Mouse (Mus musculus) hindbrain, embryonic 16.5 days (tissue): ENCODE data around the gene Rint1. TPM values are rescaled to one million over a fixed set of nuclear protein-coding genes. Genes with fewer than 3 reads are reported as not detected.

Source experiments
- ATAC-seq: fragments of 200-750 bp; cut with Nextera tagmentation; 2 replicates; pipeline ENCODE4 v1.8.0; 2017; ENCODE audit warnings: moderate TSS enrichment, moderate library complexity
- H3K27ac ChIP-seq: fragments of 300-500 bp; sonication (generic); 2 replicates; pipeline ENCODE4 v1.5.1; 2014; ENCODE audit warnings: low read depth, mild to moderate bottlenecking, control low read depth, low read length, moderate library complexity
- H3K27me3 ChIP-seq: fragments of 300-500 bp; sonication (generic); replicated peaks from 2 replicates; pipeline ENCODE4 v1.6.1; 2014; ENCODE audit warnings: low read length; ENCODE audit not compliant: control insufficient read depth, insufficient read depth
- H3K36me3 ChIP-seq: fragments of 300-500 bp; sonication (generic); 2 replicates; pipeline ENCODE4 v1.6.1; 2014; ENCODE audit warnings: mild to moderate bottlenecking, low read length, moderate library complexity, mixed read lengths; ENCODE audit not compliant: control insufficient read depth, insufficient read depth
- H3K4me1 ChIP-seq: fragments of 300-500 bp; sonication (generic); 2 replicates; pipeline ENCODE4 v1.6.1; 2014; ENCODE audit warnings: low read depth, low read length; ENCODE audit not compliant: control insufficient read depth, insufficient read depth
- H3K4me2 ChIP-seq: fragments of 300-500 bp; sonication (generic); 2 replicates; pipeline ENCODE4 v1.6.1; 2014; ENCODE audit warnings: mild to moderate bottlenecking, low read length, control low read depth, moderate library complexity
- H3K4me3 ChIP-seq: fragments of 300-500 bp; sonication (generic); 2 replicates; pipeline ENCODE4 v1.5.1; 2014; ENCODE audit warnings: mild to moderate bottlenecking, low read length, control low read depth, moderate library complexity
- H3K9ac ChIP-seq: fragments of 300-500 bp; sonication (generic); 2 replicates; pipeline ENCODE4 v1.6.1; 2014; ENCODE audit warnings: low read depth, mild to moderate bottlenecking, control low read depth, low read length, moderate library complexity
- H3K9me3 ChIP-seq: fragments of 300-500 bp; sonication (generic); 2 replicates; pipeline ENCODE4 v1.6.1; 2014; ENCODE audit warnings: mild to moderate bottlenecking, low read length, moderate library complexity; ENCODE audit not compliant: control insufficient read depth
- WGBS: fragments of 180-500 bp; shearing (Covaris S2); extraction: QIAGEN DNeasy Blood & Tissue Kit; methylation state at CpG from one replicate; pipeline ENCODE4 v1.1.7; 2014; 5-methylcytosine and 5-hydroxymethylcytosine counted together
- polyA plus RNA-seq: library from polyadenylated mRNA; unstranded; fragments of >200 nt; fragmentation: Nextera tagmentation; extraction: Ambion mirVana; gene quantifications from 2 replicates; pipeline ENCODE4 v1.2.1, GENCODE M21; 2015

Gene Rint1
- polyA plus RNA-seq, 1 experiment from 2014 or later, result 28.1 TPM

DNA sequence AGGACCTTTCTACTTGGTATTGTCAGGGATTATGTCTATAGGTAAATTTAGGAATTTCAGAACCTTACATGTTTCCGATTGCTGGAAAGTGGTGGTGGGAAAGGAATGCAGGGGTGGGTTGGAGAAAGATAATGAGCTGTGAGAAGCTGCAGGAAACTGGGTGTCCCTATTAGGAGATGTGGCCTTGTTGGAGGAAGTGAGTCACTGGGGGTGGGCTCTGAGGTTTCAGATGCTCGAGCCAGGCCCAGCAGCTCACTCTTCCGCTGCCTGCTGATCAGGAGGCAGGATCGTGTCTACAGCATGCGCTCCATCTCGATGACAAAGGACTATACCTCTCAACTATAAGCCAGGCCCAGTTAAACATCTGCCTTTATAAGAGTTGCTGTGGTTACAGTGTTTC is 13.3 kb upstream of the Rint1 start:
- WGBS, result 86% methylated on average over 6 of the region's 6 CpGs
- H3K9me3 ChIP-seq, result no peaks in the 10 kb centered on the region
- no peak overlapping the region for H3K27ac ChIP-seq
- no peak overlapping the region for H3K9ac ChIP-seq
- no peak overlapping the region for H3K4me3 ChIP-seq
- no peaks in the 10 kb centered on the region for H3K27me3 ChIP-seq
- no peak for ATAC-seq
- H3K4me2 ChIP-seq, result no peak overlapping the region
- no peaks in the 10 kb centered on the region for H3K36me3 ChIP-seq
- H3K4me1 ChIP-seq, result no peaks in the 10 kb centered on the region

DNA sequence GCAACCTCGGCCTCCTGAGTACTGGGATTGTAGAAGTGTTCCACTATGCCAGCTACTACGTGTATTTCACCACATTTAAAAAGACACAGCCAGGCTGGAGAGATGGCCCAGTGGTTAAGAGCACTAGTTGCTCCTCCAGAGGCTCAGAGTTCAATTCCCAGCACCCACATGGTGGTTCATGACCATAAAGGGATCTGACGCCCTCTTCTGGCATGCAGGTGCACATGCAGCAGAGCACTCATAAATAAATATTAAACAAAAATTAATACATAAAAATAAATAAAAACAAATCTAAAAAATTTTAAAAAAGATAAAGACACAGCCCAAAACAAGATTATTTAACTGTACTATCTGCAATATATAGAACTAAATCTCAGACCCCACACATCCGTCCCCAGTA is 7.0 kb upstream of the Rint1 start:
- Histone ChIP-seq H3K9ac (no peak overlapping the region), H3K27me3 (no peaks in the 10 kb centered on the region), H3K9me3 (no peaks in the 10 kb centered on the region), H3K4me3 (no peak overlapping the region), H3K36me3 (no peaks in the 10 kb centered on the region), H3K4me1 (peaks cover 7% of the 10 kb centered on the region), H3K27ac (no peak overlapping the region), H3K4me2 (no peak overlapping the region)
- no peak for ATAC-seq
- 90% methylated on average over 4 of the region's 4 CpGs for WGBS

DNA sequence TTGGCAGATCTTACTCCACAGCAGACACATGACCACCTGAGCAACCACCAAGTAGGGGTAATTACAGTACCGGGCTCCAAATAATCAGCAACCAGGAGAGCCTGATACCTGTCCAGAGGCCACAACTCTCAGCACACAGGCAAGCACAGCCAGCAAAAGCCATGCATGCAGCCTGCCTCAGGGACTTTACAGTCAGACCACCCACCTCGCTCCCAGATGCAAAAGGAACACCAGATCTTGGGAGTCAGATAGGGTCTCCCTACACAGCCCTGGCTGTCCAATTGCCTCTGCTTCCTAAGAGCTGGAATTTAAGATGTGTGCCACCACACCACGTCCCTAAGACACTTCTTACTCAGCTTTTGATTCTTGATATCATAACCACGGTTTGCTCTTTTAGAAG is 6.3 kb upstream of the Rint1 start:
- no peak overlapping the region for H3K27ac ChIP-seq
- H3K9ac ChIP-seq, result no peak overlapping the region; the same call in 1 of the 2 replicates
- H3K9me3 ChIP-seq, result no peaks in the 10 kb centered on the region
- no peak overlapping the region for H3K4me3 ChIP-seq
- H3K4me2 ChIP-seq, result no peak overlapping the region
- no peaks in the 10 kb centered on the region for H3K27me3 ChIP-seq
- ATAC-seq, result no peak
- 86% methylated on average over 4 of the region's 4 CpGs for WGBS
- no peaks in the 10 kb centered on the region for H3K36me3 ChIP-seq
- H3K4me1 ChIP-seq, result peaks cover 7% of the 10 kb centered on the region

DNA sequence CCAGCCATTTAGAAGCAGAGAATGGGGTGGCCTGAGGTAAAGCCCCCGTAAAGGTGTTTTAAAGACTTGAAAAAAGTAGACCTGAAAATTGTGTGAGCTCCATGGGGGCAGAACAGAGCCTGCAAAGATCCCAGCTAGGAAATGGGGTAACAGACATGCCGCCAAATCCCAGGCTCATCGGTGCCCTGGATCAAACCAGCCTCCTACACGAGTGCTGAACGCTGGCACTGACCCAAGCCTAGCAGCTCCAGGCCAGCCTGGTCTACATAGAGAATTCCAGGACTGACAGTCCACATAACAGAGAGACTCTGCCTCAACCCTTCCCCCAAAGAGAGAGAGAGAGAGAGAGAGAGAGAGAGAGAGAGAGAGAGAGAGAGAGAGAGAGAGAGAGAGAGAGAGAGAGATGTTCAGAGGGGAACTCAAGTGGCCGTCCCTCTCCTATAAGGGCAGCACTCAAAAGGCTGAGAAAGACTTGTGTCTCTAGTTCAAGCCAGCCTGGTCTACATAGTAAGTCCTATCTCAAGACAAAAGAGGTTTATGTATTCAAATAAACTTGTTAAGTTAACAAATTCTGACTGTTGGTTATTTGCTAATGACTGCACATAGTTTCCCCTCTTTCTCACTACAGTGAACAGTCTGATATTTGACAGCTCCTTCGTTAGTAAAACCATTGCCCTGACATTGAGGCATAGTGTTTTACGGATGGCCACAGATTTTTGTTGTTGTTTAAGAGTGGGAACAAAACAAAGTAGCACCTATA is 5.3 kb upstream of the Rint1 start:
- no peaks in the 10 kb centered on the region for H3K36me3 ChIP-seq
- H3K27ac ChIP-seq, result no peak overlapping the region
- H3K27me3 ChIP-seq, result no peaks in the 10 kb centered on the region
- no peak overlapping the region; the same call in 1 of the 2 replicates for H3K9ac ChIP-seq
- peak overlapping the region; percentile 96 for H3K4me3 ChIP-seq
- H3K9me3 ChIP-seq, result no peaks in the 10 kb centered on the region
- no peak for ATAC-seq
- peaks cover 7% of the 10 kb centered on the region for H3K4me1 ChIP-seq
- 43% methylated on average over 8 of the region's 8 CpGs for WGBS
- H3K4me2 ChIP-seq, result peak overlapping the region; percentile 76

DNA sequence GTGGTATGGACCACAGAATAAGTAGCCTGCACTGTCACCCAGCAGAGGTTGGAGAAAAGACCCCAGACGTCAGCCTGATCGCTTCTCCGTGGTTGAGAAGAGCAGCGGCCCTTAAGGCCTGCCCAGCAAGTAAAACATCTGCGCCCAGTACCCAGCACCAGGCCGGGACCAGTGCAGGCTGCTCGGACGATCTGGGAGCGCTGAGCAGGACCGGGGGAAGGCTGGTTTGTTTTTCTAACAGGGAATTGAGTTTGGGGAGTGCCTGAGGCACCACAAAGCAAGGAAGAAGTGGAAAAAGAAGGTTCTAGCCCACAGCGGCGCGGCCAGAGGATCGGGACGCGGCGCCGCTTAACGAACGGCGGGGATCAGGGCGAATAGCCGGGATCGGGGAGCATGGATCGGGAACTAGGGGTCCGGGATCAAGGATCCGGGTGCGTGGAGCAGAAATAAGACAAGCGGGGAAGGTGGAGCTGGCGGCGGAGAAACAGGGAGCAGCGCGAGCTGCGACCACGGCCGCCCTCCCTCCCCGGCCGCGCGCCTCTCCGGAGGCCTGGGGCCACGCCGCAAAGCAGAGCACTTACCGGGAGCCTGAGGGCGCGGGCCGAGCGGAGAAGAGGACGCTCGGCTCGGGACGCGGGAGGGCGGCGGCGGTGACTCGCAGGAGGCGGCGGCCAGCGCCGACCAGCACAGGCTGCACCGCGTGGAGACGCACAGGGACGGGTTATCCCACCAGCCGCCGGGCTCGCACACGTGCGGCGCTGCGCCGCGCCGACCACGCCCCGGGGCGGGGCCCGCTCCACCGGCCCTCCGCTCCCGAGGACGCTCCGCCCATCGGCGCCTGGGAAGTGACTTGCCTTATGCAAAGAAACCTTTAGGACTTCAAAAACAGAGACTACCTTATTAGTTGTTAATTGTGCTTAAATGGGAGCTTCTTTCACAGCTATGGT is 4.3 kb upstream of the Rint1 start, which contains the start of gene Pus7:
Gene Pus7 (minus strand): TSS at position 781 of the 947 bp plus-strand sequence.
- H3K4me1 ChIP-seq, result peaks cover 10% of the 10 kb centered on the region
- WGBS, result under 1% methylated on average over 62 of the region's 86 CpGs
- no peaks in the 10 kb centered on the region for H3K36me3 ChIP-seq
- H3K27ac ChIP-seq, result peak within 1 kb of the TSS; percentile 71
- peak within 1 kb of the TSS; percentile 85 for H3K9ac ChIP-seq
- peak within 1 kb of the TSS; percentile 96 for H3K4me3 ChIP-seq
- H3K4me2 ChIP-seq, result peak within 1 kb of the TSS; percentile 76
- no peaks in the 10 kb centered on the region for H3K9me3 ChIP-seq
- ATAC-seq, result peak; percentile 93
- no peaks in the 10 kb centered on the region for H3K27me3 ChIP-seq

DNA sequence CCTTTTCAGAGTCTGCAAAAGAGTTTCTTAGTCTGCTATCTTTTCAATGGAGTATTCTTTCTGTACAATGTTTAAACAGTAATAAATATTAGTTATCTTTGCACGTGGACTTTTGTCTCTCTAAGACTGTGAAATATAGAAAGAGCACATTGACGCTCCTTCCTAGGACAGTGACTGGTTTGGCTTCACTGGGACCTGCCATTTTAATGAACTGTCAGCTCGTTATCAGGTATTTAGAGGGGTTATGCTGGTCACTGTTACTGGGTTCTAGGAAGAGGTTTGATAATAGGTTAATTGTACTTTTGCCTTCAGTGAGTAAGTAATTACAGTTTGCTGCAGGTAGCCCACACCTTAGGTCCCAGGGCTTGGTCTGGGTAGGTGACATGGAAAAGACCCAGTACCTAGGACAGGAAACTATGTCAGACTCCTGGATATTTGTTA is 899 bp downstream of the Rint1 start:
- WGBS, result 48% methylated on average over 3 of the region's 3 CpGs
- H3K27ac ChIP-seq, result no peak overlapping the region

DNA sequence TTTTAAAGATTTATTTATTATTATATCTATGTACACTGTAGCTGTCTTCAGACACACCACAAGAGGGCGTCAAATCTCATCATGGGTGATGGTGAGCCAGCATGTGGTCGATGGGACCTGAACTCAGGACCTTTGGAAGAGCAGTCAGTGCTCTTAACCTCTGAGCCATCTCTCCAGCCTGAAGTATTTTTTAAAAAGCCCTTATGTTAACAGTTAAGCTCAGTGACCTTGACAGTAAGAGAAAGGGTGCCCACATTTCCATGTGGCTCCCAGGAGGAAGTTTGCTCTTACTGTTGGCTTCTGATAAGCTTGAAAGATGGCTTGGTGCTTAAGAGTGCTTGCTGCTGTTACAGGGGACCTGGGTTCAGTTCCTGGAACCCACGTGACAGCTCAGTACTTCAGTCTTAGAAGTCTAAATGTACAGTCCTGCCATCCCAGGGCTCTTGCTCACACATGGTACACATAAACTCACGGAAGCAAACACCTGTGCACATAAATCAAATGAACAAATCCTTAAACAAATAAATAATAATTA is 1.6 kb downstream of the Rint1 start:
- no peak for ATAC-seq
- Histone ChIP-seq H3K36me3 (peaks cover 2% of the 10 kb centered on the region; the same call in 1 of the 2 replicates), H3K9me3 (no peaks in the 10 kb centered on the region), H3K27ac (no peak overlapping the region), H3K4me1 (peaks cover 8% of the 10 kb centered on the region), H3K27me3 (no peaks in the 10 kb centered on the region), H3K4me3 (no peak overlapping the region), H3K4me2 (no peak overlapping the region), H3K9ac (no peak overlapping the region)
- 90% methylated on average over 4 of the region's 4 CpGs for WGBS

More for the DNA sequence above, 899 bp downstream of the Rint1 start:
- Histone ChIP-seq H3K36me3 (peaks cover 2% of the 10 kb centered on the region; the same call in 1 of the 2 replicates), H3K9ac (peak overlapping the region; percentile 93), H3K4me3 (peak overlapping the region; percentile 88), H3K27me3 (no peaks in the 10 kb centered on the region), H3K9me3 (no peaks in the 10 kb centered on the region), H3K4me1 (peaks cover 8% of the 10 kb centered on the region), H3K4me2 (peak overlapping the region; percentile 97)
- ATAC-seq, result no peak

DNA sequence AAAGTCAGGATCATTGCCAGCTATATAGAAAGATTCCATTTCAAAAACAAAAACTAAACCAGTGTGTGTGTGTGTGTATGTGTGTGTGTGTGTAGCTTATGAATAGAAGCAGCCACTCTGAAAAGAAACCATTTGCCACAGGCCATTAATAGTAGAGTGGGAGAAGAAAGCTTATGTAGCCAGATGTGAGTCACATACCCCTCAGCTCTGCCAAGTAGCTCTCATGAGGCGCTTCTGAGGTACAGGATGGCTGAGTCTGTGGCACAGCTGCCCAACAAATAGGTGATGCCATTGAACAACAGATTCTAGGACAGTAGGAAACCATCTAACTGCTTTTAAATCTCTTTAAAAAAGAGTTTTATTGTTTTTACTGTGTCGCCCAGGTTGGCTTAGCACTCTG is 5.2 kb downstream of the Rint1 start:
- H3K4me2 ChIP-seq, result no peak overlapping the region
- H3K9ac ChIP-seq, result no peak overlapping the region
- peaks cover 8% of the 10 kb centered on the region for H3K4me1 ChIP-seq
- H3K4me3 ChIP-seq, result no peak overlapping the region
- no peak overlapping the region for H3K27ac ChIP-seq
- no peaks in the 10 kb centered on the region for H3K9me3 ChIP-seq
- no peaks in the 10 kb centered on the region for H3K27me3 ChIP-seq
- H3K36me3 ChIP-seq, result peaks cover 9% of the 10 kb centered on the region; the same call in 1 of the 2 replicates
- ATAC-seq, result no peak
- 86% methylated on average over 2 of the region's 2 CpGs for WGBS

DNA sequence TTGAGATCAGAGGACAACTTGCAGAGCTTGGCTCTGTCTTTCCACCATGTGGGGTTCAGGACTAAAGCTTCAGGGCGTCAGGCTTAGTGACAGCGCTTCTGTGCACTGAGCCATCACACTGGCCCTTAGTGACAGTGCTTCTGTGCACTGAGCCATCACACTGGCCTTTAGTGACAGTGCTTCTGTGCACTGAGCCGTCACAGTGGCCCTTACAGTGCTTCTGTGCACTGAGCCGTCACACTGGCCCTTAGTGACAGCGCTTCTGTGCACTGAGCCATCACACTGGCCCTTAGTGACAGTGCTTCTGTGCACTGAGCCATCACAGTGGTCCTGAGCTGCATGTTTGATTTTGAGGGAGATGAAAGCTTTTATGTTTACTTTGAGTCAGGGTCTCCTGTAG is 27.3 kb downstream of the Rint1 start:
- no peaks in the 10 kb centered on the region for H3K27me3 ChIP-seq
- H3K4me2 ChIP-seq, result no peak overlapping the region
- no peak overlapping the region for H3K9ac ChIP-seq
- H3K27ac ChIP-seq, result no peak overlapping the region
- H3K4me3 ChIP-seq, result no peak overlapping the region
- H3K4me1 ChIP-seq, result no peaks in the 10 kb centered on the region
- no peaks in the 10 kb centered on the region for H3K9me3 ChIP-seq
- ATAC-seq, result no peak
- peaks cover 40% of the 10 kb centered on the region for H3K36me3 ChIP-seq
- 52% methylated on average over 5 of the region's 5 CpGs for WGBS
